Mouse (Mus musculus): ENCODE results near the gene Mafg.
A peak's percentile ranks its signal among the peaks of the same experiment; 100 is the strongest.

- TF ChIP-seq POLR2A (IDR thresholded peaks at IDR 0.05; ENCODE audit: control insufficient read depth in 1 of 2, insufficient read depth in 1 of 2, low read depth in 1 of 2, low read length in 2 of 2, poor library complexity in 1 of 2) (no peak), CTCF (IDR thresholded peaks at IDR 0.05 in 2 of 3, conservative IDR thresholded peaks at IDR 0.05 in 1 of 3; ENCODE audit: control insufficient read depth in 1 of 3, insufficient read depth in 1 of 3, low read depth in 2 of 3, low read length in 3 of 3, poor library complexity in 1 of 3, severe bottlenecking in 1 of 3) (peak; percentile 26 to 50 (median 27); a peak in 4 of 6 replicates), POLR2AphosphoS5 (IDR thresholded peaks at IDR 0.05; ENCODE audit: borderline replicate concordance, low read depth, low read length) (no peak), ELF1 (IDR thresholded peaks at IDR 0.05; ENCODE audit: low read depth, low read length) (no peak), NELFE (IDR thresholded peaks at IDR 0.05; ENCODE audit: low read depth, low read length) (no peak), TBP (IDR thresholded peaks at IDR 0.05; ENCODE audit: low read depth, low read length) (no peak), MAX (IDR thresholded peaks at IDR 0.05; ENCODE audit: low read length) (no peak), BHLHE40 (IDR thresholded peaks at IDR 0.05; ENCODE audit: borderline replicate concordance, low read depth, low read length) (no peak), NRF1 (IDR thresholded peaks at IDR 0.05; ENCODE audit: insufficient read depth, low read depth, low read length, poor library complexity, severe bottlenecking) (no peak), GABPA (IDR thresholded peaks at IDR 0.05; ENCODE audit: low read depth, low read length) (no peak), MXI1 (IDR thresholded peaks at IDR 0.05; ENCODE audit: low read depth, low read length) (no peak), TAL1 (IDR thresholded peaks at IDR 0.05; ENCODE audit: low read length) (no peak)
Observed at GRCm38 (mm10) chr11:120679909-120680308, 46.5 kb upstream of the Mafg start.
